Mouse (Mus musculus) MEL (cell line): ENCODE data around the gene Mturn. TPM values are rescaled to one million over a fixed set of nuclear protein-coding genes. Genes with fewer than 3 reads are reported as not detected.
A peak's percentile ranks its signal among the peaks of the same experiment; 100 is the strongest.

Experiments
- DNase-seq: peaks from one replicate; pipeline ENCODE4 v3.0.0; 2011; ENCODE audit warnings: low read depth, low spot score
- H3K27ac ChIP-seq: 2 replicates; pipeline ENCODE4 v1.5.1; 2012; ENCODE audit warnings: low read depth, mild to moderate bottlenecking, control low read depth, low read length, moderate library complexity; ENCODE audit not compliant: control insufficient read depth
- H3K27me3 ChIP-seq, 2 experiments: fragments of 150-350 bp in 1 of 2; sonication (generic) in 1 of 2; 2 replicates each; pipeline ENCODE4 v1.6.1; 2012; ENCODE audit warnings: low read length in 2 of 2, mild to moderate bottlenecking in 2 of 2, improper control_type of control experiment in 1 of 2, moderate library complexity in 1 of 2; ENCODE audit not compliant: insufficient read depth in 2 of 2, control insufficient read depth in 1 of 2
- H3K36me3 ChIP-seq, 2 experiments: 2 replicates each; pipeline ENCODE4 v1.6.1; 2012 to 2014; ENCODE audit warnings: low read length in 2 of 2, improper control_type of control experiment in 1 of 2, inconsistent platforms in 1 of 2, mild to moderate bottlenecking in 1 of 2; ENCODE audit not compliant: insufficient read depth in 2 of 2, control insufficient read depth in 1 of 2
- H3K4me1 ChIP-seq, 2 experiments: fragments of 150-350 bp in 1 of 2; sonication (generic) in 1 of 2; 2 replicates each; pipeline ENCODE4 v1.6.1; 2012; ENCODE audit warnings: low read length in 2 of 2, improper control_type of control experiment in 1 of 2, mild to moderate bottlenecking in 1 of 2; ENCODE audit not compliant: insufficient read depth in 2 of 2, control insufficient read depth in 1 of 2
- H3K4me3 ChIP-seq, 2 experiments: fragments of 150-350 bp in 1 of 2; sonication (generic) in 1 of 2; 2 replicates each; pipeline ENCODE4 v1.5.1; 2012; ENCODE audit warnings: low read depth in 2 of 2, low read length in 2 of 2, mild to moderate bottlenecking in 2 of 2, moderate library complexity in 2 of 2, control low read depth in 1 of 2, improper control_type of control experiment in 1 of 2; ENCODE audit not compliant: control insufficient read depth in 1 of 2, insufficient read depth in 1 of 2
- H3K79me2 ChIP-seq: 2 replicates; pipeline ENCODE4 v1.6.1; 2012; ENCODE audit warnings: mild to moderate bottlenecking, low read length, moderate library complexity; ENCODE audit not compliant: control insufficient read depth, poor library complexity, insufficient read depth
- H3K9ac ChIP-seq: 2 replicates; pipeline ENCODE4 v1.6.1; 2012; ENCODE audit warnings: low read depth, mild to moderate bottlenecking, control low read depth, low read length, moderate library complexity; ENCODE audit not compliant: control insufficient read depth, poor library complexity, severe bottlenecking
- H3K9me3 ChIP-seq: fragments of 150-350 bp; sonication (generic); replicated peaks from 2 replicates; pipeline ENCODE4 v1.6.1; 2012; ENCODE audit warnings: mild to moderate bottlenecking, low read length, improper control_type of control experiment, moderate library complexity; ENCODE audit not compliant: insufficient read depth
- CHD1 ChIP-seq: IDR thresholded peaks from 2 replicates; pipeline ENCODE4 v1.6.1; 2012; ENCODE audit warnings: low read depth, mild to moderate bottlenecking, inconsistent platforms, low read length, improper control_type of control experiment
- CHD2 ChIP-seq: IDR thresholded peaks from 2 replicates; pipeline ENCODE4 v1.6.1; 2011; ENCODE audit warnings: low read length, improper control_type of control experiment
- EP300 ChIP-seq, 2 experiments: IDR thresholded peaks; 2 replicates each; pipeline ENCODE4 v1.6.1; 2011; ENCODE audit warnings: improper control_type of control experiment in 2 of 2, low read length in 2 of 2, low read depth in 1 of 2, mild to moderate bottlenecking in 1 of 2
- ETS1 ChIP-seq: IDR thresholded peaks from 2 replicates; pipeline ENCODE4 v1.6.1; 2012; ENCODE audit warnings: low read depth, mild to moderate bottlenecking, inconsistent platforms, low read length, improper control_type of control experiment, moderate library complexity
- GATA1 ChIP-seq: IDR thresholded peaks from 2 replicates; pipeline ENCODE4 v1.6.1; 2011; ENCODE audit warnings: low read depth, low read length, improper control_type of control experiment
- JUND ChIP-seq: IDR thresholded peaks from 2 replicates; pipeline ENCODE4 v1.6.1; 2011; ENCODE audit warnings: low read depth, mild to moderate bottlenecking, improper control_type of control experiment, low read length
- MAFK ChIP-seq: IDR thresholded peaks from 2 replicates; pipeline ENCODE4 v1.6.1; 2011; ENCODE audit warnings: low read depth, mild to moderate bottlenecking, low read length, improper control_type of control experiment, borderline replicate concordance
- MAZ ChIP-seq: IDR thresholded peaks from 2 replicates; pipeline ENCODE4 v1.6.1; 2012; ENCODE audit warnings: low read depth, mild to moderate bottlenecking, inconsistent platforms, low read length, improper control_type of control experiment
- MYB ChIP-seq: IDR thresholded peaks from 2 replicates; pipeline ENCODE4 v1.6.1; 2011; ENCODE audit warnings: mild to moderate bottlenecking, low read depth, low read length, improper control_type of control experiment
- MYC ChIP-seq: IDR thresholded peaks from 2 replicates; pipeline ENCODE4 v1.6.1; 2011; ENCODE audit warnings: low read depth, mild to moderate bottlenecking, low read length, improper control_type of control experiment, moderate library complexity
- NELFE ChIP-seq: IDR thresholded peaks from 2 replicates; pipeline ENCODE4 v1.6.1; 2011; ENCODE audit warnings: low read depth, low read length, improper control_type of control experiment
- NRF1 ChIP-seq: IDR thresholded peaks from 2 replicates; pipeline ENCODE4 v1.6.1; 2014; ENCODE audit warnings: low read depth, mild to moderate bottlenecking, inconsistent platforms, low read length, improper control_type of control experiment, moderate library complexity; ENCODE audit not compliant: poor library complexity, insufficient read depth, severe bottlenecking
- POLR2A ChIP-seq, 2 experiments: IDR thresholded peaks; 2 replicates each; pipeline ENCODE4 v1.6.1; 2011 to 2012; ENCODE audit warnings: low read length in 2 of 2, mild to moderate bottlenecking in 2 of 2, control low read depth in 1 of 2, improper control_type of control experiment in 1 of 2, low read depth in 1 of 2, moderate library complexity in 1 of 2; ENCODE audit not compliant: control insufficient read depth in 1 of 2, insufficient read depth in 1 of 2, poor library complexity in 1 of 2
- POLR2AphosphoS5 ChIP-seq: IDR thresholded peaks from 2 replicates; pipeline ENCODE4 v1.6.1; 2012; ENCODE audit warnings: low read depth, borderline replicate concordance, mild to moderate bottlenecking, inconsistent platforms, low read length, moderate library complexity, mixed read lengths
- RCOR1 ChIP-seq: IDR thresholded peaks from 2 replicates; pipeline ENCODE4 v1.6.1; 2012; ENCODE audit warnings: low read depth, mild to moderate bottlenecking, inconsistent platforms, low read length, improper control_type of control experiment
- SIN3A ChIP-seq: IDR thresholded peaks from 2 replicates; pipeline ENCODE4 v1.6.1; 2012; ENCODE audit warnings: low read length, improper control_type of control experiment, inconsistent platforms
- TAL1 ChIP-seq: IDR thresholded peaks from 2 replicates; pipeline ENCODE4 v1.6.1; 2012; ENCODE audit warnings: mild to moderate bottlenecking, inconsistent platforms, low read length, moderate library complexity, mixed read lengths
- TBP ChIP-seq: IDR thresholded peaks from 2 replicates; pipeline ENCODE4 v1.8.0; 2011; ENCODE audit warnings: low read depth, low read length, improper control_type of control experiment
- TCF12 ChIP-seq: IDR thresholded peaks from 2 replicates; pipeline ENCODE4 v1.6.1; 2014; ENCODE audit warnings: low read depth, mild to moderate bottlenecking, inconsistent platforms, low read length, improper control_type of control experiment, moderate library complexity
- polyA plus RNA-seq, 2 experiments: library from polyadenylated mRNA; stranded (reverse) in 1 of 2; unstranded in 1 of 2; fragments of >175 nt in 1 of 2; fragments of >200 nt in 1 of 2; gene quantifications; 2 replicates each; pipeline versions ENCODE4 v1.2.1 to v1.2.4; 2012; ENCODE audit warnings: low replicate concordance in 2 of 2, low read depth in 1 of 2; ENCODE audit not compliant: insufficient read length in 2 of 2, insufficient read depth in 1 of 2, missing spikeins in 1 of 2
- total RNA-seq: library from RNA; depleted of rRNA; stranded (reverse); fragments of 300-350 nt; gene quantifications from 2 replicates; pipeline ENCODE4 v1.2.3, GENCODE M21; 2012

The Mturn gene
- total and polyA plus RNA-seq, 3 experiments = 0.31 to 1.1 TPM; not detected in 1

DNA sequence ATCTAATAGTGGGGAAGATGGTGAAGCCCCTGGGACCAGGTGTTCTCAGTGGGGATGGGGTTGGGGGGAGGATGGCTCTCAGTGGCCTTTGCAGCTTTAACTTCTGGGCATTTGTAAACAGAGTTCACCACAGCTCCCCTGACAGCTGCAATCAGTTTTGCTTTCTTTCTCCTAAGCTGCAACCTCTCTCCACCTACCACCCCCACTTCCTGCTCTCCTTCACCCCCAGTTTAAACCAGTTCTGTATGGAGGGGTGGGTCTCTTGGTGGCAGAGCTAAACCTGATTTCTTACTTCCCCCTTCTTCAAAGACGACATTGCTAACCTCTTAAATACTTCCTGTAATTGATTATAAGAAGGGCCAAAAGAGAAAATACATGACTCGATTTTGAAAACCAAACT lies 34.3 kb downstream of the Mturn start:
- no peak overlapping the region for H3K9ac ChIP-seq
- 0 out of 2 replicates have a peak, but pooled peaks have one; percentile 8 for TF ChIP-seq RCOR1
- TF ChIP-seq MAFK = no peak
- TF ChIP-seq, all 39 proteins: peak for 1
- H3K4me3 ChIP-seq = no peak overlapping the region

DNA sequence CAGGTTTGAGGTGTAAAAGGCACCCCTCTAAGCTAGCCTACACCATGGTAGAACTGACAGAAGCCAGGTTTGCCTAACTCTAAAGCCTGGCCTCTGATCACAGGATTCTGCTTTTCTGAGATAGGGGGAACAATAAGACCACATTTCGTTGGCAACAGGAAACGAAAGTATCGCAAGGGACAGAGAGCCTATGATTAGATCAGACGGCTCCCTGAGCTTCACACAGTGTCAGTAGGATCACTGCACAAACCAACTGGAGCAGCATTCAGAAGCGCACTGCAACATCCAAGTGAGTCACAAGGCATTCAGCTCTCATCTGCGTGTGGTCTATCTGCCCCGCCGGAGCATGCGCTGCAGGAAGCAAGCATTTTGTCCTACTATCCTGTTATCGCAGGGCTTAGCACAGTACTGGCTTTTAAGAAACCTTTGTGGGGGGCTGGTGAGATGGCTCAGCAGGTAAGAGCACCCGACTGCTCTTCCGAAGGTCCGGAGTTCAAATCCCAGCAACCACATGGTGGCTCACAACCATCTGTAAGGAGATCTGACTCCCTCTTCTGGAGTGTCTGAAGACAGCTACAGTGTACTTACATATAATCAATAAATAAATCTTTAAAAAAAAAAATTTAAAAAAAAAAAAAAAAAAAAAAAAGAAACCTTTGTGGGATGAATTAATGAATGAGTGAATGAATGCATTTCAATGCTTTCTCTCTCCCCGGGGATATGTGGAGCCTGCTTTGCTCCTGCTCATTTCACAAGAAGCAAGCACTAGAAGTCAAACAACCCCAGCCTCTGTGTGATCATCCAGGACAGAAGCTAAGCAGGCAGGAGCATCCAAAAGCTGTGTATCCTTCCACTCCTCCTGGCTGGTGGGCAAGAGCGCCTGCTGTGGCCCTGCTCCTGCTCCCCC lies 37.6 kb downstream of the Mturn start:
- DNase-seq = peak; percentile 93
- no peaks in the 10 kb centered on the region for H3K27me3 ChIP-seq
- TF ChIP-seq JUND = no peak
- no peak for TF ChIP-seq CHD2
- 0 out of 2 replicates have a peak, but pooled peaks have one; percentile 53 for TF ChIP-seq SIN3A
- peak; percentile 72 for TF ChIP-seq TAL1
- TF ChIP-seq MYB = peak; percentile 57; the same call in 1 of the 2 replicates
- no peak for TF ChIP-seq CHD1
- TF ChIP-seq ETS1 = peak; percentile 61; the same call in 1 of the 2 replicates
- peak; percentile 82 for TF ChIP-seq NRF1
- 0 out of 2 replicates have a peak, but pooled peaks have one; percentile 62 for TF ChIP-seq MYC
- peak; percentile 74 for TF ChIP-seq GATA1
- TF ChIP-seq POLR2AphosphoS5 = no peak
- TF ChIP-seq TCF12 = peak; percentile 80
- TF ChIP-seq POLR2A (IDR thresholded peaks at IDR 0.05; ENCODE audit: control insufficient read depth in 1 of 2, insufficient read depth in 1 of 2, low read depth in 1 of 2, low read length in 2 of 2, poor library complexity in 1 of 2) = peak in 1 of 2 experiments; percentile 44; a peak in 2 of 4 replicates
- no peak for TF ChIP-seq MAZ
- peak; percentile 83 to 92 for TF ChIP-seq EP300 (IDR thresholded peaks at IDR 0.05; ENCODE audit: low read depth in 1 of 2, low read length in 2 of 2)
- TF ChIP-seq TBP = peak; percentile 59
- TF ChIP-seq NELFE = peak; percentile 12; the same call in 1 of the 2 replicates
- H3K4me1 ChIP-seq = peaks cover 0 to 34% of the 10 kb centered on the region in 2 experiments; a peak in 2 of 4 replicates
- peak overlapping the region; percentile 81 for H3K27ac ChIP-seq
- H3K79me2 ChIP-seq = no peaks in the 10 kb centered on the region
- peaks cover 0 to 14% of the 10 kb centered on the region in 2 experiments; a peak in 2 of 4 replicates for H3K36me3 ChIP-seq
- H3K4me3 ChIP-seq = peak overlapping the region; percentile 22 to 42; a peak in 3 of 4 replicates
- no peaks in the 10 kb centered on the region for H3K9me3 ChIP-seq
- peak overlapping the region; percentile 53 for H3K9ac ChIP-seq

More for the DNA sequence above, 34.3 kb downstream of the Mturn start:
- peaks cover 0 to 34% of the 10 kb centered on the region in 2 experiments; a peak in 2 of 4 replicates for H3K4me1 ChIP-seq
- H3K36me3 ChIP-seq = peaks cover 0 to 14% of the 10 kb centered on the region in 2 experiments; a peak in 2 of 4 replicates
- peak; percentile 48 for DNase-seq
- no peaks in the 10 kb centered on the region for H3K27me3 ChIP-seq
- no peaks in the 10 kb centered on the region for H3K9me3 ChIP-seq
- H3K79me2 ChIP-seq = no peaks in the 10 kb centered on the region
- no peak overlapping the region for H3K27ac ChIP-seq
